Mouse (Mus musculus): Measurements from ENCODE around the gene Mrps14. TPM values are rescaled to one million over a fixed set of nuclear protein-coding genes. Genes with fewer than 3 reads are reported as not detected.

Gene Mrps14
- total and polyA plus RNA-seq, 3 experiments: 133 to 138 TPM; not detected in 1

GRCm38 (mm10) chr1:160212703-160213669 lies 18.0 kb downstream of the Mrps14 start, which contains the start of gene Cacybp (continued):
- TF ChIP-seq MAZ (IDR thresholded peaks at IDR 0.05; ENCODE audit: low read depth, low read length) (no peak), ELF1 (IDR thresholded peaks at IDR 0.05; ENCODE audit: low read depth, low read length) (peak; percentile 90), POLR2AphosphoS2 (IDR thresholded peaks at IDR 0.05; ENCODE audit: low read length) (peak; percentile 91), ZNF384 (IDR thresholded peaks at IDR 0.05; ENCODE audit: low read depth, low read length) (no peak), RCOR1 (IDR thresholded peaks at IDR 0.05; ENCODE audit: low read depth, low read length) (peak; percentile 51; the same call in 1 of the 2 replicates), MAX (IDR thresholded peaks at IDR 0.05; ENCODE audit: low read length) (peak; percentile 67), TBP (IDR thresholded peaks at IDR 0.05; ENCODE audit: low read depth, low read length) (peak; percentile 89), GATA1 (IDR thresholded peaks at IDR 0.05; ENCODE audit: low read depth, low read length) (peak; percentile 16; the same call in 1 of the 2 replicates), HCFC1 (IDR thresholded peaks at IDR 0.05; ENCODE audit: low read depth, low read length) (peak; percentile 96), POLR2AphosphoS5 (IDR thresholded peaks at IDR 0.05; ENCODE audit: borderline replicate concordance, low read depth, low read length) (no peak), MYB (IDR thresholded peaks at IDR 0.05; ENCODE audit: low read depth, low read length) (no peak), NELFE (IDR thresholded peaks at IDR 0.05; ENCODE audit: low read depth, low read length) (peak; percentile 95), CHD1 (IDR thresholded peaks at IDR 0.05; ENCODE audit: low read depth, low read length) (0 out of 2 replicates have a peak, but pooled peaks have one; percentile 68), BHLHE40 (IDR thresholded peaks at IDR 0.05; ENCODE audit: borderline replicate concordance, low read depth, low read length) (peak; percentile 81), MEF2A (IDR thresholded peaks at IDR 0.05; ENCODE audit: extremely low read depth, insufficient replicate concordance, low read depth, low read length, poor library complexity, severe bottlenecking) (peak; percentile 55; the same call in 1 of the 2 replicates), SIN3A (IDR thresholded peaks at IDR 0.05; ENCODE audit: low read length) (peak; percentile 87), ETS1 (IDR thresholded peaks at IDR 0.05; ENCODE audit: low read depth, low read length) (peak; percentile 51; the same call in 1 of the 2 replicates), E2F4 (IDR thresholded peaks at IDR 0.05; ENCODE audit: borderline replicate concordance, low read depth, low read length) (no peak), ZMIZ1 (IDR thresholded peaks at IDR 0.05; ENCODE audit: low read depth, low read length) (peak; percentile 82), ZC3H11A (IDR thresholded peaks at IDR 0.05; ENCODE audit: low read depth, low read length) (no peak), KAT2A (conservative IDR thresholded peaks at IDR 0.05; ENCODE audit: low read depth, low read length) (peak; percentile 87), ZKSCAN1 (IDR thresholded peaks at IDR 0.05; ENCODE audit: low read depth, low read length) (no peak), MAFK (IDR thresholded peaks at IDR 0.05; ENCODE audit: borderline replicate concordance, low read depth, low read length) (no peak), RAD21 (IDR thresholded peaks at IDR 0.05; ENCODE audit: low read depth, low read length) (peak; percentile 6), SMC3 (IDR thresholded peaks at IDR 0.05; ENCODE audit: low read depth, low read length) (peak; percentile 33)
